Mouse (Mus musculus) lung, postnatal 0 days (tissue): Measurements from ENCODE around the gene Apobr.

Experiments used
- CTCF ChIP-seq: IDR thresholded peaks from 2 replicates; pipeline ENCODE4 v1.5.1; 2016; ENCODE audit warnings: antibody characterized with exemption, mild to moderate bottlenecking
- EP300 ChIP-seq: IDR thresholded peaks from 2 replicates; pipeline ENCODE4 v1.6.1; 2016; ENCODE audit warnings: antibody characterized with exemption, mild to moderate bottlenecking, control low read depth

DNA sequence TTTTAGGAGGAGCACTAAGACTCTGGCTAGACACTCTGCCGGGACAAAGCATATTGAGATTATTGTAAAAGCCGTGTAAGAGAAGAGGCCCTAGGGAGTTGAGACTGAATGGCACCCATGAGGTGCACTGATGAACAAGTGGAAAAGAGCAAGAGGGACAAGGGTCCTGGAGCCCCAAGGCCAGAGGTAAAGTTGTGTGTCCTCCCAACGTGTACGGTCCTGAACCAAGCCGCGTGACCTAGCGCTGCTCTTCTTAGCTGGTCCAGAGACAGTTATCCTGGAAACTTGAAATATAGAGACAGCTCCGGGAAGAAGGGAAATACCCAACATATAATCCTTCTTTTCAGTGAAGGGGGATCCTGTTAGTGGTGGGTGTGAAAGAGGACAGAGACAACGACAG lies 48.3 kb upstream of the Apobr start:
- no peak for TF ChIP-seq CTCF
- no peak for TF ChIP-seq EP300
